Mouse (Mus musculus): Measurements from ENCODE around the gene Cdc42se1. TPM values are rescaled to one million over a fixed set of nuclear protein-coding genes. Genes with fewer than 3 reads are reported as not detected.

The Cdc42se1 gene
- total and polyA plus RNA-seq, 3 experiments = 55.3 to 128 (median 71.1) TPM

GRCm38 (mm10) chr3:95195772-95196171 is 32.8 kb upstream of the Cdc42se1 start:
- Histone ChIP-seq H3K4me2 (ENCODE audit: insufficient read depth, low read depth, poor library complexity, severe bottlenecking) (no peak overlapping the region), H3K4me3 (replicated peaks in 1 of 3; ENCODE audit: low read depth in 2 of 3, low read length in 2 of 3, poor library complexity in 1 of 3) (no peak overlapping the region), H3K27me3 (replicated peaks) (no peaks in the 10 kb centered on the region), H3K36me3 (replicated peaks in 1 of 2; ENCODE audit: control insufficient read depth in 1 of 2, insufficient read depth in 1 of 2, low read length in 1 of 2) (peaks cover 47 to 88% of the 10 kb centered on the region in 2 experiments), H3K9ac (ENCODE audit: insufficient read depth, low read depth) (no peak overlapping the region), H3K4me1 (ENCODE audit: control insufficient read depth in 1 of 2, insufficient read depth in 2 of 2) (no peaks in the 10 kb centered on the region), H3K79me2 (replicated peaks; ENCODE audit: control insufficient read depth, extremely low read depth, insufficient read depth, poor library complexity, severe bottlenecking) (no peaks in the 10 kb centered on the region), H3K9me3 (replicated peaks; ENCODE audit: low read length) (no peaks in the 10 kb centered on the region), H3K27ac (ENCODE audit: insufficient read depth, low read depth) (no peak overlapping the region)
- no peak for DNase-seq (ENCODE audit: extremely low read depth)
- TF ChIP-seq USF2 (conservative IDR thresholded peaks at IDR 0.05; ENCODE audit: low read depth, low read length) (no peak), CHD1 (IDR thresholded peaks at IDR 0.05; ENCODE audit: low read depth, low read length) (no peak), TBP (conservative IDR thresholded peaks at IDR 0.05; ENCODE audit: low read depth, low read length) (no peak), POLR2A (IDR thresholded peaks at IDR 0.05; ENCODE audit: low read depth, low read length) (no peak)
- dilution Hi-C loops (cut with MboI; ENCODE audit: extremely low pct_ligation_motif_present, extremely low pct_unique_long_range_greater_than_20kb, low sequenced_read_pairs) = no loop called here
- in situ Hi-C loops (cut with MboI; ENCODE audit: low pct_ligation_motif_present, low pct_unique_long_range_greater_than_20kb, low sequenced_read_pairs) = no loop called here

DNA sequence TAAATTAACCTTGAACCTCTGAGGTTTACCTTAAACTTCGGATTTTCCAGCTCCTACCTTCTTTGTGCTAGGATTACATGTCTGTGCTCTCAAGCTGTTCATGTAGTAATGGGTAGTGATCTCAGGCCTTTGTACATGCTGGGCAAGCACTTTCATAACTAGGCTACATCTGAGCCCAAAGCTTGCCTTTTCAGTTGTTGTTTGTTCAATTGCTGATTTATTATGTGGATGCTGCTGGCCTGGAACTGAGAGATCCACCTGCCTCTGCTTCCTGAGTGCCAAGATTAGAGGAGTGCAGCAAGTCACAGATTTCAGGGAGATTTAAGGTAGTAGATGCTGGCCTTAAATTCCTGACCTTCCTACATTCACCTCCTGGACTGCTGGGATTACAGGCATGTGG is 29.4 kb upstream of the Cdc42se1 start:
- Histone ChIP-seq H3K27me3 (replicated peaks) (no peaks in the 10 kb centered on the region), H3K9me3 (replicated peaks; ENCODE audit: low read length) (no peaks in the 10 kb centered on the region), H3K36me3 (replicated peaks in 1 of 2; ENCODE audit: control insufficient read depth in 1 of 2, insufficient read depth in 1 of 2, low read length in 1 of 2) (peaks cover 60 to 94% of the 10 kb centered on the region in 2 experiments), H3K9ac (ENCODE audit: insufficient read depth, low read depth) (no peak overlapping the region), H3K4me2 (ENCODE audit: insufficient read depth, low read depth, poor library complexity, severe bottlenecking) (no peak overlapping the region), H3K79me2 (replicated peaks; ENCODE audit: control insufficient read depth, extremely low read depth, insufficient read depth, poor library complexity, severe bottlenecking) (no peaks in the 10 kb centered on the region), H3K27ac (ENCODE audit: insufficient read depth, low read depth) (no peak overlapping the region), H3K4me1 (ENCODE audit: control insufficient read depth in 1 of 2, insufficient read depth in 2 of 2) (no peaks in the 10 kb centered on the region), H3K4me3 (replicated peaks in 1 of 3; ENCODE audit: low read depth in 2 of 3, low read length in 2 of 3, poor library complexity in 1 of 3) (no peak overlapping the region)
- DNase-seq (ENCODE audit: extremely low read depth) = no peak
- TF ChIP-seq UBTF (IDR thresholded peaks at IDR 0.05; ENCODE audit: low read depth, low read length) (no peak), MAZ (IDR thresholded peaks at IDR 0.05; ENCODE audit: low read depth, low read length) (no peak), CTCF (conservative IDR thresholded peaks at IDR 0.05 in 1 of 2, IDR thresholded peaks at IDR 0.05 in 1 of 2; ENCODE audit: low read depth in 2 of 2, low read length in 2 of 2) (no peak), USF1 (IDR thresholded peaks at IDR 0.05; ENCODE audit: low read depth, low read length) (no peak), RCOR1 (conservative IDR thresholded peaks at IDR 0.05; ENCODE audit: low read depth, low read length) (no peak), MAX (IDR thresholded peaks at IDR 0.05; ENCODE audit: low read length) (no peak), JUND (conservative IDR thresholded peaks at IDR 0.05; ENCODE audit: low read depth, low read length) (no peak), TBP (conservative IDR thresholded peaks at IDR 0.05; ENCODE audit: low read depth, low read length) (no peak), PAX5 (IDR thresholded peaks at IDR 0.05; ENCODE audit: low read length) (no peak)
- dilution Hi-C loops (cut with MboI; ENCODE audit: extremely low pct_ligation_motif_present, extremely low pct_unique_long_range_greater_than_20kb, low sequenced_read_pairs) = no loop called here
- in situ Hi-C loops (cut with MboI; ENCODE audit: low pct_ligation_motif_present, low pct_unique_long_range_greater_than_20kb, low sequenced_read_pairs) = no loop called here

- Histone ChIP-seq H3K79me2 (replicated peaks; ENCODE audit: control insufficient read depth, extremely low read depth, insufficient read depth, poor library complexity, severe bottlenecking) (no peaks in the 10 kb centered on the region), H3K4me3 (replicated peaks in 1 of 3; ENCODE audit: low read depth in 2 of 3, low read length in 2 of 3, poor library complexity in 1 of 3) (no peak overlapping the region), H3K27ac (ENCODE audit: insufficient read depth, low read depth) (no peak overlapping the region), H3K27me3 (replicated peaks) (no peaks in the 10 kb centered on the region), H3K4me2 (ENCODE audit: insufficient read depth, low read depth, poor library complexity, severe bottlenecking) (no peak overlapping the region), H3K36me3 (replicated peaks in 1 of 2; ENCODE audit: control insufficient read depth in 1 of 2, insufficient read depth in 1 of 2, low read length in 1 of 2) (peaks cover 59 to 97% of the 10 kb centered on the region in 2 experiments), H3K4me1 (ENCODE audit: control insufficient read depth in 1 of 2, insufficient read depth in 2 of 2) (no peaks in the 10 kb centered on the region), H3K9me3 (replicated peaks; ENCODE audit: low read length) (no peaks in the 10 kb centered on the region), H3K9ac (ENCODE audit: insufficient read depth, low read depth) (no peak overlapping the region)
- no peak for DNase-seq (ENCODE audit: extremely low read depth)
- in situ Hi-C loops (cut with MboI; ENCODE audit: low pct_ligation_motif_present, low pct_unique_long_range_greater_than_20kb, low sequenced_read_pairs) (no loop called here), dilution Hi-C loops (cut with MboI; ENCODE audit: extremely low pct_ligation_motif_present, extremely low pct_unique_long_range_greater_than_20kb, low sequenced_read_pairs) (no loop called here)
- no peak for TF ChIP-seq TCF12 (IDR thresholded peaks at IDR 0.05; ENCODE audit: low read depth, low read length)
- TF ChIP-seq USF1 (IDR thresholded peaks at IDR 0.05; ENCODE audit: low read depth, low read length) = no peak
- TF ChIP-seq ETS1 (conservative IDR thresholded peaks at IDR 0.05; ENCODE audit: low read depth, low read length) = no peak
- TF ChIP-seq MAZ (IDR thresholded peaks at IDR 0.05; ENCODE audit: low read depth, low read length) = no peak
- no peak for TF ChIP-seq USF2 (conservative IDR thresholded peaks at IDR 0.05; ENCODE audit: low read depth, low read length)
- TF ChIP-seq CHD2 (IDR thresholded peaks at IDR 0.05; ENCODE audit: low read length) = no peak
- TF ChIP-seq ZKSCAN1 (IDR thresholded peaks at IDR 0.05; ENCODE audit: borderline replicate concordance, low read depth, low read length) = no peak
- TF ChIP-seq EP300 (IDR thresholded peaks at IDR 0.05; ENCODE audit: low read length) = no peak
- TF ChIP-seq POLR2AphosphoS2 (IDR thresholded peaks at IDR 0.05; ENCODE audit: low read depth, low read length) = no peak
- no peak for TF ChIP-seq ZNF384 (IDR thresholded peaks at IDR 0.05; ENCODE audit: low read depth, low read length)
- no peak for TF ChIP-seq KAT2A (IDR thresholded peaks at IDR 0.05; ENCODE audit: insufficient replicate concordance, low read length)
- TF ChIP-seq MAX (IDR thresholded peaks at IDR 0.05; ENCODE audit: low read length) = no peak
- no peak for TF ChIP-seq JUN (IDR thresholded peaks at IDR 0.05; ENCODE audit: insufficient read depth, low read depth, low read length)
Measured at GRCm38 (mm10) chr3:95200132-95200531, 28.4 kb upstream of the Cdc42se1 start.
